ENCODE assay signal across 8 mouse cellular contexts in the genomic region with DNA sequence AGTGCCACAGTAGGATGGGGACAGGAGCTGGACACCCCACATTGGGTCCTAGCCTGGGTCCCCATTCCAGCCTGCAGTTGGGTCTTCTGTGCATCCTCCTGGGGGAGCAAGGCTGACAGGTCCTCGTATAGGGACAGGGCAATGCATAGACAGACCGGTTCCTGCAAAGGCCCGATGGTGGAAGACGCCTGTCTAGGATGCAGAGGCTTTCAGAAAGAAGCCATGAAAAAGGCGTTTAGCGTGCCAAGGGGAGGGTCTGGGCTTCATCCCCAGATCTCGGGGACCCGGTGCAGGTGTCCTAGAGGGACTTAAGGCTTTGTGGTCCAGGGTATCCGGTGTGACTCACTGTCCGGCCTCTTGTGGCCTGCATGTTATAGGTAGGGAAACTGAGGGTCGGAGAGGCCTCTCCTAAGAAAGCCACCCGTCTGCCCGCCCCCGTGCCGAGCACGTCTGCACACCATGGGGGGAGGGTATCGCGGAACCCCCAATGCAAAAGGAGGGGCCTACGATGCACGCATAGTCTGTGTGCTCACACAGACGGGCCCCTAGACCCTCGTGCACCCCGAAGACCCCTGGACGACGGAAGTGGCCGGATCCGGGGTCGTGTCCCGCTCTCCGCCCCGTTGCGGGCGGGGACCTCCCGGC. TPM values are rescaled to one million over a fixed set of nuclear protein-coding genes. Genes with fewer than 3 reads are reported as not detected.
DNase-seq lines count a peak whose midpoint lies in the region; ATAC-seq lines count a peak whose summit lies in the region.

No protein-coding gene starts in this region.

- H3K4me1 ChIP-seq in kidney, embryonic 16.5 days (ENCODE audit: insufficient read depth, low read length), result peaks cover 39% of the 10 kb centered on the region
- peaks cover 41% of the 10 kb centered on the region for H3K4me1 ChIP-seq in heart, embryonic 12.5 days (replicated peaks)
- peaks cover 68% of the 10 kb centered on the region for H3K4me1 ChIP-seq in liver, embryonic 13.5 days (replicated peaks)

- peak; percentile 4; the same call in 1 of the 2 replicates for ATAC-seq in kidney, embryonic 16.5 days (ENCODE audit: low FRiP score, low TSS enrichment)
- peak; percentile 3 for ATAC-seq in heart, embryonic 12.5 days (ENCODE audit: insufficient number of reproducible peaks, low FRiP score)
- ATAC-seq in liver, embryonic 13.5 days (ENCODE audit: low read depth), result no peak
- ATAC-seq in monocyte, adult 5-6 weeks (replicated peaks; ENCODE audit: insufficient number of reproducible peaks, low FRiP score, low TSS enrichment, poor library complexity, severe bottlenecking), result no peak

- no peak for DNase-seq in kidney, postnatal 25 days
- peak; percentile 37 for DNase-seq in Muller cell, postnatal 12 days (ENCODE audit: inconsistent ontology term)
- no peak for DNase-seq in liver, embryonic 13.5 days
- no peak for DNase-seq in c-Kit-positive CD71-positive TER-119-positive erythroid progenitor cells, embryonic 14.5 days (ENCODE audit: low spot score)
- no peak for DNase-seq in ovary, adult 18-20 months (ENCODE audit: low spot score)

- no peaks in the 10 kb centered on the region for H3K27me3 ChIP-seq in kidney, embryonic 16.5 days (ENCODE audit: insufficient read depth, low read length)
- peaks cover 2% of the 10 kb centered on the region; the same call in 1 of the 2 replicates for H3K27me3 ChIP-seq in heart, embryonic 12.5 days (replicated peaks)
- H3K27me3 ChIP-seq in liver, embryonic 13.5 days, result no peaks in the 10 kb centered on the region

- H3K27ac ChIP-seq in kidney, embryonic 16.5 days (ENCODE audit: low read length), result peak overlapping the region; percentile 79
- peak overlapping the region; percentile 44 for H3K27ac ChIP-seq in heart, embryonic 12.5 days (ENCODE audit: poor library complexity, severe bottlenecking)
- peak overlapping the region; percentile 94 for H3K27ac ChIP-seq in liver, embryonic 13.5 days

- H3K9ac ChIP-seq in kidney, embryonic 16.5 days (replicated peaks; ENCODE audit: low read length), result peak overlapping the region; percentile 98
- H3K9ac ChIP-seq in heart, embryonic 12.5 days, result peak overlapping the region; percentile 93
- H3K9ac ChIP-seq in liver, embryonic 13.5 days, result peak overlapping the region; percentile 96

- H3K4me3 ChIP-seq in kidney, embryonic 16.5 days (ENCODE audit: low read length), result peak overlapping the region; percentile 84
- peak overlapping the region; percentile 80 for H3K4me3 ChIP-seq in heart, embryonic 12.5 days
- H3K4me3 ChIP-seq in liver, embryonic 13.5 days (replicated peaks), result peak overlapping the region; percentile 81

- peak overlapping the region; percentile 83 for H3K4me2 ChIP-seq in kidney, embryonic 16.5 days (replicated peaks; ENCODE audit: low read depth, low read length)
- peak overlapping the region; percentile 93 for H3K4me2 ChIP-seq in heart, embryonic 12.5 days
- peak overlapping the region; percentile 100 for H3K4me2 ChIP-seq in liver, embryonic 13.5 days

- 3% methylated on average over 34 of the region's 34 CpGs for WGBS in kidney, embryonic 16.5 days
- WGBS in heart, embryonic 12.5 days, result 3% methylated on average over 34 of the region's 34 CpGs
- WGBS in liver, embryonic 13.5 days (ENCODE audit: insufficient replicate concordance), result 3% methylated on average over 34 of the region's 34 CpGs

- no peaks in the 10 kb centered on the region for H3K9me3 ChIP-seq in kidney, embryonic 16.5 days (ENCODE audit: low read length)
- no peaks in the 10 kb centered on the region for H3K9me3 ChIP-seq in heart, embryonic 12.5 days (replicated peaks)
- H3K9me3 ChIP-seq in liver, embryonic 13.5 days (replicated peaks), result no peaks in the 10 kb centered on the region

- peaks cover 49% of the 10 kb centered on the region for H3K36me3 ChIP-seq in kidney, embryonic 16.5 days (ENCODE audit: insufficient read depth, low read length)
- H3K36me3 ChIP-seq in heart, embryonic 12.5 days, result peaks cover 60% of the 10 kb centered on the region
- H3K36me3 ChIP-seq in liver, embryonic 13.5 days, result peaks cover 69% of the 10 kb centered on the region

RNA-seq across cellular contexts. Expression of a gene that starts 0.5 kb away (rescaled TPM):
- polyA plus RNA-seq in kidney, embryonic 16.5 days (2015; fragmentation: Nextera tagmentation; extraction: Ambion mirVana), result 72.8 and 77.3 TPM in 2 replicates
- 35.2 and 37.2 TPM in 2 replicates for polyA plus RNA-seq in heart, embryonic 12.5 days (2016; fragmentation: Nextera tagmentation; extraction: Ambion mirVana)
- polyA plus RNA-seq in liver, embryonic 13.5 days (2015; fragmentation: Nextera tagmentation; extraction: Ambion mirVana), result 18.0 and 18.2 TPM in 2 replicates
- 5.5 to 12.7 TPM (median 10.3 TPM) in 3 replicates for total RNA-seq in monocyte, adult 5-6 weeks (2017)

RNA-seq across cellular contexts. Expression of a gene that starts 15.2 kb away (rescaled TPM):
- polyA plus RNA-seq in kidney, embryonic 16.5 days (2015; fragmentation: Nextera tagmentation; extraction: Ambion mirVana), result 57.0 and 60.4 TPM in 2 replicates
- 37.2 and 37.9 TPM in 2 replicates for polyA plus RNA-seq in heart, embryonic 12.5 days (2016; fragmentation: Nextera tagmentation; extraction: Ambion mirVana)
- 45.6 and 50.4 TPM in 2 replicates for polyA plus RNA-seq in liver, embryonic 13.5 days (2015; fragmentation: Nextera tagmentation; extraction: Ambion mirVana)
- 2.0 to 11.3 TPM (median 4.8 TPM) in 3 replicates for total RNA-seq in monocyte, adult 5-6 weeks (2017)

RNA-seq across cellular contexts. Expression of a gene that starts 21.5 kb away (rescaled TPM):
- 20.9 and 22.0 TPM in 2 replicates for polyA plus RNA-seq in kidney, embryonic 16.5 days (2015; fragmentation: Nextera tagmentation; extraction: Ambion mirVana)
- polyA plus RNA-seq in heart, embryonic 12.5 days (2016; fragmentation: Nextera tagmentation; extraction: Ambion mirVana), result 19.1 and 19.2 TPM in 2 replicates
- 2.7 and 3.9 TPM in 2 replicates for polyA plus RNA-seq in liver, embryonic 13.5 days (2015; fragmentation: Nextera tagmentation; extraction: Ambion mirVana)
- total RNA-seq in monocyte, adult 5-6 weeks (2017), result 0.85 to 5.4 TPM (median 2.5 TPM) in 3 replicates

RNA-seq across cellular contexts. Expression of a gene that starts 28.9 kb away (rescaled TPM):
- polyA plus RNA-seq in kidney, embryonic 16.5 days (2015; fragmentation: Nextera tagmentation; extraction: Ambion mirVana), result 16.2 and 16.3 TPM in 2 replicates
- 7.2 and 8.1 TPM in 2 replicates for polyA plus RNA-seq in heart, embryonic 12.5 days (2016; fragmentation: Nextera tagmentation; extraction: Ambion mirVana)
- polyA plus RNA-seq in liver, embryonic 13.5 days (2015; fragmentation: Nextera tagmentation; extraction: Ambion mirVana), result 4.9 and 6.2 TPM in 2 replicates
- 9.6 to 28.2 TPM (median 11.6 TPM) in 3 replicates for total RNA-seq in monocyte, adult 5-6 weeks (2017)

RNA-seq across cellular contexts. Expression of a gene that starts 32.3 kb away (rescaled TPM):
- 0.05 and 0.12 TPM in 2 replicates for polyA plus RNA-seq in kidney, embryonic 16.5 days (2015; fragmentation: Nextera tagmentation; extraction: Ambion mirVana)
- not detected in 2 replicates for polyA plus RNA-seq in heart, embryonic 12.5 days (2016; fragmentation: Nextera tagmentation; extraction: Ambion mirVana)
- polyA plus RNA-seq in liver, embryonic 13.5 days (2015; fragmentation: Nextera tagmentation; extraction: Ambion mirVana), result 0.20 and 0.21 TPM in 2 replicates
- total RNA-seq in monocyte, adult 5-6 weeks (2017), result 2.7 to 11.0 TPM (median 7.9 TPM) in 3 replicates

Comparison
In these comparisons a context has a peak if more than half of its experiments do, and no peak if none do; other contexts are left out.
1. ATAC-seq: peak in kidney, embryonic 16.5 days (single experiment) and heart, embryonic 12.5 days (single experiment); none in liver, embryonic 13.5 days (single experiment) and monocyte, adult 5-6 weeks (single experiment).
2. H3K27ac ChIP-seq: peak in every context shown above with its lines; median percentile 94 in liver, embryonic 13.5 days; 79 in kidney, embryonic 16.5 days; 44 in heart, embryonic 12.5 days.
3. Peak in every context shown above with its lines, with median percentiles within 50 percentile points of each other: H3K4me2 ChIP-seq, H3K4me3 ChIP-seq and H3K9ac ChIP-seq.